Mouse (Mus musculus) embryonic facial prominence, embryonic 10.5 days (tissue): ENCODE measurements at regions not wholly inside any gene's neighbourhood (a gene's known extent, or its start where the extent isn't known, plus 50 kb on each side); places are given as distances from the start of the nearest gene placed in this dataset.

Experiments
- DNase-seq: peaks from one replicate; pipeline ENCODE4 v3.0.0-alpha.2; 2017; ENCODE audit warnings: low spot score
- H3K27ac ChIP-seq: fragments of 300-500 bp; sonication (generic); replicated peaks from 2 replicates; pipeline ENCODE4 v1.5.1; 2016; ENCODE audit warnings: mild to moderate bottlenecking
- H3K27me3 ChIP-seq: fragments of 300-500 bp; sonication (generic); replicated peaks from 2 replicates; pipeline ENCODE4 v1.6.1; 2016; ENCODE audit warnings: low read depth, mild to moderate bottlenecking; ENCODE audit not compliant: poor library complexity, severe bottlenecking
- H3K36me3 ChIP-seq: fragments of 300-500 bp; sonication (generic); replicated peaks from 2 replicates; pipeline ENCODE4 v1.6.1; 2016; ENCODE audit warnings: mild to moderate bottlenecking, moderate library complexity
- H3K4me1 ChIP-seq: fragments of 300-500 bp; sonication (generic); 2 replicates; pipeline ENCODE4 v1.6.1; 2016
- H3K4me3 ChIP-seq: fragments of 300-500 bp; sonication (generic); 2 replicates; pipeline ENCODE4 v1.5.1; 2016; ENCODE audit warnings: mild to moderate bottlenecking, moderate library complexity
- H3K9me3 ChIP-seq: fragments of 300-500 bp; sonication (generic); 2 replicates; pipeline ENCODE4 v1.6.1; 2016; ENCODE audit warnings: mild to moderate bottlenecking
- WGBS: fragments of 180-500 bp; shearing (Covaris S2); methylation state at CpG from one replicate; pipeline ENCODE4 v1.1.7; 2016; 5-methylcytosine and 5-hydroxymethylcytosine counted together

DNA sequence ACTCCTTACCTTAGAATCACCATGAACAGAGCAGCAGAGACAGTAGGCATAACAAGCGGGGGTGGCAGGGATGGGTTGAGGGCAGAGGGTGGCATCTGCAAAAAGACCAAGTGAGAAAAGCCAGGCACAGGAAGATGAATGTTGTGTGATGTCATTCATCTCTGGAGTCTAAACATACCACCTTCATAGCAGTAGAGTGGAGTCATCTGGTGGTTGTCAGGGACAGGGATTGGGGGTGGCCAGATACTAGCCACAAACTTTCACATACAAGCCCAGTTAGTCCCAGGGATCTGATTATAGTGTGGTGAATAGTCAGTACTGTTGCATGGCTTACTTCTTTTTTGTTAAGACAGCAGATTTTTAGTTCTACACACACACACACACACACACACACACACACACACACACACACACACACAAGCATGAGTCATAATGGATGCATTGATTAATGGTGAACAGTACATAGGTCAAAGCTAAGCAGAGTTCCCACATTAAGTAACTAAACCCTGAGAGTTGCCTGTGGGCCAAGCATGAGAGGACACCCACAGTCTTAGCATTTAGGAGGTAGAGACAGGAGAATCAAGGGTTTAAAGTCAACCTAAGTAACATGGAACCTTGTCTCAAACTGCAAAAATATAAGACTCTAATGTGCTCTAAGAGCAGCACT is 173.1 kb downstream of the Ptger3 start:
- no peak for DNase-seq
- Histone ChIP-seq H3K9me3 (no peaks in the 10 kb centered on the region), H3K27me3 (no peaks in the 10 kb centered on the region), H3K36me3 (no peaks in the 10 kb centered on the region), H3K27ac (no peak overlapping the region), H3K4me1 (no peaks in the 10 kb centered on the region), H3K4me3 (no peak overlapping the region)
- WGBS, result 90% methylated on average over 1 of the region's 1 CpGs

DNA sequence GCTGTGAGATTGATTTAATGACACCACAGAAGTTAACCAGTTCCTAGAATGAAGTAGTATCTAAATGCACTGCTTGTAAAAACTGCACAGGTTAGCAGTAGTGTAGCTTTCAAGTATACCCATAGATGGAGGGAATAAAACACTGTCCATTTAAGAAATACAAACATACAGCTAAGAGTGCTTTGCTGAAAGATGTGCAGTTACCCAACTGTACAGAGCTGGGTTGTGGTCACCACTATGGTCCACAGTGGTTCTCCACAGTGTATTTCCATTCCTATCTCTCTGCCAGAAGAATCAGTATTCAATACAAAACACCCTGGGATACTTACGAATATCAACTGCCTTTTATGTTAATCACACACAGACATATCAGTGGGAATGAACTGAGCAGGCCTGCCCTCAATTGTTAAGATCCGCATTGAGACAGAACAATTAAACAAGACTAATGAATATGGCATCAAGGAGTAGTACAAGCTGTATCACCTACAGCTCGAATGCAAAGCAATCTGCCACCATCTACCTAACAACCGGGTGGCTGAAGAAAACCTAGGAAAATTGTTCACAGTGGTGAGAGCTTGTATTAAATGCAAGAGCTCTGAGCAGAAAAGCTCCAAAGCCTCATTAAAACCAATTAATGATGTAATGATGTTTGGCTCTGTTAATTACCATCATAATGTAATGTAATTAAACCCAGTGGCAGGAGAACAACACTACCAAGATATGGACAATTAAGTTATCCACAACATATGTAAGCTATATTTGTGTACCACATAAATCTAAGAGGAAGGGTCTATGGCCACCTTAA is 165.6 kb downstream of the Ptger3 start:
- DNase-seq, result no peak
- H3K27me3 ChIP-seq, result no peaks in the 10 kb centered on the region
- no peaks in the 10 kb centered on the region; the same call in 1 of the 2 replicates for H3K4me1 ChIP-seq
- H3K4me3 ChIP-seq, result no peak overlapping the region
- no peaks in the 10 kb centered on the region for H3K9me3 ChIP-seq
- 82% methylated on average over 4 of the region's 4 CpGs for WGBS
- H3K27ac ChIP-seq, result no peak overlapping the region
- no peaks in the 10 kb centered on the region for H3K36me3 ChIP-seq

DNA sequence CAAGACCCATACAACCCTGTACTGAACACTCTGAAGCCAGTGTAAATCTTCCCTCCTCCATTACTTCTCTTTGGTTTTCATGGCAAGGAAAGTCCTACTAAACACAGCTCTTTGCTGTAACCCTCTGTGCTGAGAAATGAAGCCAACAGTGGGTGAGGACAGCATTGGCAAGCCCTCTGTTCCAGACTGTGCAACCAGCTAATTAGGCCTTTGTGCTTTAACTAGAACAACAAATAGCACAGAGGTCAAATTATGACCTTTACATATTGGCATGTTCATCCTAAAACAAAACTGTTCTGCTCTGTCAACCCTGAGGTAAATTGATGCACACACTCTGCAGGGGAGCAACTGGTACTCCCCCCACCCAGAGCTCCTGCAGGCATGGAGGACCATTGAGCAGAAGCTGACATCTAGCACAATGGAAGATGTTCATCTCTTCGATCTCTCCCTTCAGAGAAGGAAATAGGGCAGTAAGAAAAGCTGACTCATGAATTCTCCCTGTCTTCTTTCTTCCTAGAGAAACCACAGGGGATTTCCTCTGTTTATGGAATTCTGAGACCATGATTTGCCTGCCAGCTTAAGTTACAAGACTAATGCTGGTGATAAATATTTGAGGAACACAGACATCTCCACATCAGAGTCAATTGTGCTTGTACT is 163.1 kb downstream of the Ptger3 start:
- WGBS, result 32% methylated on average over 1 of the region's 1 CpGs
- Histone ChIP-seq H3K36me3 (no peaks in the 10 kb centered on the region), H3K4me3 (no peak overlapping the region), H3K9me3 (no peaks in the 10 kb centered on the region), H3K4me1 (no peaks in the 10 kb centered on the region; the same call in 1 of the 2 replicates), H3K27me3 (no peaks in the 10 kb centered on the region), H3K27ac (no peak overlapping the region)
- no peak for DNase-seq

DNA sequence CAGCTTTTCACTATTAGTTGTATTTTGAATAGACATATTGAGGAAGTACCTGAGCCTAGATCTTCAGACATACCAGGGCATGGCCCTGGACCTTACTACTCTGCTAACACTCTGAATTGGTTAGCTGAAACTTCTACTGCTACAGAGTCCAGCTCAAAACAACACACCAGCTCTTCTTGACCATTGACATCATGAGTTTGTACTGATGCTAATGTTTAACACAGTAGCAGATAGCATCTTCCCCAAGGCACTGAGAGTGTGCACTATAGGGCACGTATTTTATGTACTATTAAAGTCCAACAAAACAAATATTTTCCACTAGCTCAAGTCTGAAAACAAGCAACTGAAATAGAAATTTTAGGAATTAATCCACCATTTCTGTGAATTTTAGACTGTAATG is 157.8 kb downstream of the Ptger3 start:
- H3K4me3 ChIP-seq, result no peak overlapping the region
- H3K4me1 ChIP-seq, result no peaks in the 10 kb centered on the region
- no peaks in the 10 kb centered on the region for H3K9me3 ChIP-seq
- H3K27me3 ChIP-seq, result no peaks in the 10 kb centered on the region
- DNase-seq, result no peak
- no peak overlapping the region for H3K27ac ChIP-seq
- whole genome bisulfite sequencing, result 78% methylated on average over 1 of the region's 1 CpGs
- no peaks in the 10 kb centered on the region for H3K36me3 ChIP-seq

DNA sequence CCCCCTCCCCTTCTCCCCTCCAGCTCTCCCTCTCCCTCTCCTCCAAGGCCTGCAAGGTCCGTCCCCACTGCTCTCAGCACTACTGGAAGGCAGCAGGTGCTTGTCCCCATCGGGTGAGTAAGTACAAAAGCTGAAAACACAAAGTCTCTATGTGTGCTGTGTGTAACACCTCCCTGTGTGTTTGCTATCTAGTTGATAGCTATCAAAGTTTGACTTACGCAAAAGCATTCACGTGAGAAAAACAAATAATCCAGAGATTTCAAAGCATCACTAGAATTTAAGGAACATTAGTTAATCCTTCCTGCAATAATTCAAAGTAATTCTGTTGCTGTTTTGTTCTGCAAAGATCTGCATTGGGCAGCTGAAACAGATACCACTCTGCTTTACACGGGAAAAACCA is 156.5 kb downstream of the Ptger3 start:
- Histone ChIP-seq H3K4me3 (no peak overlapping the region), H3K9me3 (no peaks in the 10 kb centered on the region), H3K36me3 (no peaks in the 10 kb centered on the region), H3K4me1 (no peaks in the 10 kb centered on the region), H3K27me3 (0 out of 2 replicates have a peak, but pooled peaks cover 7% of the 10 kb centered on the region), H3K27ac (no peak overlapping the region)
- DNase-seq, result no peak
- WGBS, result 74% methylated on average over 5 of the region's 5 CpGs

DNA sequence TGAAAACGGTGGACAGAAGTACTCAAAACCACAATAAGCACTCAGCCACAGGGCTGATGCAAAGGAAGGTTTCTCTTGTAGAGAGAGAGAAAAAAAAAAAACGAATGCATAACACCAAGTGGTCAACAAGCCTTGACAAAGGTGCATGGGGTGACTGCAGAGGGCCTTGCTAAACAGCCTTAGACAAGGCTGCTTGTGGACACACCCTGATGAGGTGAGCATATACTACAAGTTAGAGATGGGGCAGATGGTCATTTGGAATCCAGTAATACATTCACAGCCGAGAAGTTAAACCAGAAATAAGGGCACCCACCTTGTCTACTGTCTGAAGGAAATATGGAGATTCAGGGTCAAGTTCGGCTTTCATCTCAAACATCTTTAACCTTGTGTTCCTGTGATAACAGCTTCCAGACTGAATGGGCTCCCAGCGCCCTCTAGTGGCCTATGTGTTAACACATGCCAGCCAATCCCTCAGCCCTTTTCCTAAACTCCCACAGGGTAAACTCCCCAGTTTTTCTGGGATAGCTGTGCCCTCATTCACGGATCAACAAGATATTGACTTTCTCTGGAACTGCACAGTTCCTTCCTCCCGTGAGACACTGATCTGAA is 150.7 kb downstream of the Ptger3 start:
- WGBS, result 24% methylated on average over 7 of the region's 7 CpGs

DNA sequence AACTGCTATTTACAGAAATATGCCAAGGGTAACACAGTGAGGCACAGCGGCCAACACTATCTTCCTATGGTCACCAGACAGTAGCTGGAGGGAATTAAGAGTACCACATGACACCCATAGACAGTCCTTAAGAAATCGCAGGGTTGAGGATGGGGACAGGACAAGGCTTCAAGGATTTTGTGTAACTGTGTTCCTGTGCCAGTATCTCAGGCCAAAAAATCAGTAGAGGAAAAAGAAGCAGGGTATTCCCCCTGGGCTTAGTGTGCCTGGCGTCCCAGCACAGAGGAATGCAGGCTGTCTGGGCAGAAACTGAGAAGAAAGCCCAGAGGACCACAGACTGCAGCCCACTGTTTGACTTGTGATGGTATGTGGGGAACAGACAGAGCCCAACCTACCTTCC is 147.3 kb downstream of the Ptger3 start:
- no peak overlapping the region for H3K27ac ChIP-seq
- WGBS, result 76% methylated on average over 3 of the region's 3 CpGs
- no peaks in the 10 kb centered on the region for H3K4me1 ChIP-seq
- DNase-seq, result no peak
- no peaks in the 10 kb centered on the region for H3K9me3 ChIP-seq
- no peak overlapping the region for H3K4me3 ChIP-seq
- 0 out of 2 replicates have a peak, but pooled peaks cover 14% of the 10 kb centered on the region for H3K27me3 ChIP-seq
- H3K36me3 ChIP-seq, result no peaks in the 10 kb centered on the region

More for the DNA sequence above, 150.7 kb downstream of the Ptger3 start:
- Histone ChIP-seq H3K4me1 (no peaks in the 10 kb centered on the region), H3K27ac (no peak overlapping the region), H3K4me3 (no peak overlapping the region), H3K36me3 (no peaks in the 10 kb centered on the region), H3K9me3 (no peaks in the 10 kb centered on the region), H3K27me3 (0 out of 2 replicates have a peak, but pooled peaks cover 14% of the 10 kb centered on the region)
- peak; percentile 72 for DNase-seq

DNA sequence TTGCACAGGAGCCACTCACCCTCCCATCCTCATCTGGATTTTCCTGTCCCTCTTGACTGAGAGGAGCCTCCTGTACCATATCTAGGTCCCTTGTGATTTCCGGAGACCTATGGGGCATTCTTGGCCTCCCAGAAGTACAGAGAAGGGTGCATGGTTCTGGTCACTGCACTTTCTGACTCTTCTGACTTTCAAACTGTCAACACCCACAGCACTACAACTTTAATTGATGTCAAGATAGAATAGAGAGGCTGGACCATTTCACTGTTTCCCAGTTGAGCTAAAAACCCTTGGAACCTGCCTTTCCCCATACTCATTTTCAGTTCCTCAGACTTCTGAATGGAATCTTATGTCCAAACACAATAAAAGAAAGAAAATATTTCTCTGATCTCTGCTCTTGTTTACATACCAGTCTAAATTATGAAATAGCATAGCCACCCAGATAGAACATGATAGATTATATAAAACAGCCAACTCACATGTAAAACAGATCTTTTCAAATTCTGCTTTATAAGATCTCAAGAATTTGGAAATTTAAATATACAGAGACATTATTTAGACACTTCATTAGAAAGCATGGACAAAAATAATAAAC is 144.2 kb downstream of the Ptger3 start:
- Histone ChIP-seq H3K36me3 (no peaks in the 10 kb centered on the region), H3K27ac (no peak overlapping the region), H3K9me3 (no peaks in the 10 kb centered on the region), H3K4me3 (no peak overlapping the region), H3K27me3 (0 out of 2 replicates have a peak, but pooled peaks cover 4% of the 10 kb centered on the region), H3K4me1 (no peaks in the 10 kb centered on the region)
- DNase-seq, result no peak
- WGBS, result 95% methylated on average over 1 of the region's 1 CpGs

DNA sequence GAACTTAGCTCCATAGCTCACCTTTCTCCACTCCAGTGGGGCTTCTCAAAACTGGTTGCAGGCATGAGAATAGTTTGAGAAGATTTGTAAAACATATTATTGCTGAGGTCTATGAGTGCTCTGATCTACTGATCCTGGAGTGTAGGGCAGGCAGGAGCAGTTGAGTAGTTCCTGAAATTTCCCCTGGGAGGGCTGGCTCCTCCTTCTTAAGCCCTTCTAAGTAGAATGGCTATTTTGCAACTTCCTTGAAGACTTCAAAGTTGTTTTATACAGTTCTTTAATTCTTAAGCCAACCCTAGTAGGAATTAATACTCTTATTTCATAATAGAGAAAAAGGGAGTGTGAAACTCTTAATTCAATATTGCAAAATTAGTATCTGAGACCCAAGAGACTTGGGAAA is 133.3 kb downstream of the Ptger3 start:
- Histone ChIP-seq H3K36me3 (no peaks in the 10 kb centered on the region), H3K9me3 (no peaks in the 10 kb centered on the region), H3K4me3 (no peak overlapping the region), H3K27me3 (no peaks in the 10 kb centered on the region), H3K27ac (no peak overlapping the region), H3K4me1 (no peaks in the 10 kb centered on the region)
- DNase-seq, result no peak

DNA sequence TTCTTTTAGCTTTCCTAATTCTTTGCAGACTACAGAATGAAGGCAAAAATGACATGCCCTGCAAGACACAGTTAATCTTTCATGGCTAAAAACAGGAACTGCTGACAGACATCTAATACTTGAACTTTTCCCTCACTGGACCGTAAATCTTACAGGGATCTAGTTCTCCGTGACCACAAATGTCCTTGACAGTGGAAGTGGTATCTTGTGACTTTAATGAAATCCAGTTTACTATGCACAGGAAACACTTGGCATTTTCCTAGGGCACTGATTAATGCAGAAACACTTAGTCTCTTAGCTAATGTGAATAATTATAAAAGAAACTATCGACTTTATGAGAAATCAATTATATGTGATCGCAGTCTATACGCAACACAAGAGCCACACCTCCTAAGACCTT is 131.8 kb downstream of the Ptger3 start:
- H3K27ac ChIP-seq, result no peak overlapping the region
- 90% methylated on average over 5 of the region's 5 CpGs for WGBS
- H3K36me3 ChIP-seq, result no peaks in the 10 kb centered on the region
- no peaks in the 10 kb centered on the region for H3K4me1 ChIP-seq
- no peak for DNase-seq
- H3K9me3 ChIP-seq, result no peaks in the 10 kb centered on the region
- H3K4me3 ChIP-seq, result no peak overlapping the region
- H3K27me3 ChIP-seq, result no peaks in the 10 kb centered on the region

DNA sequence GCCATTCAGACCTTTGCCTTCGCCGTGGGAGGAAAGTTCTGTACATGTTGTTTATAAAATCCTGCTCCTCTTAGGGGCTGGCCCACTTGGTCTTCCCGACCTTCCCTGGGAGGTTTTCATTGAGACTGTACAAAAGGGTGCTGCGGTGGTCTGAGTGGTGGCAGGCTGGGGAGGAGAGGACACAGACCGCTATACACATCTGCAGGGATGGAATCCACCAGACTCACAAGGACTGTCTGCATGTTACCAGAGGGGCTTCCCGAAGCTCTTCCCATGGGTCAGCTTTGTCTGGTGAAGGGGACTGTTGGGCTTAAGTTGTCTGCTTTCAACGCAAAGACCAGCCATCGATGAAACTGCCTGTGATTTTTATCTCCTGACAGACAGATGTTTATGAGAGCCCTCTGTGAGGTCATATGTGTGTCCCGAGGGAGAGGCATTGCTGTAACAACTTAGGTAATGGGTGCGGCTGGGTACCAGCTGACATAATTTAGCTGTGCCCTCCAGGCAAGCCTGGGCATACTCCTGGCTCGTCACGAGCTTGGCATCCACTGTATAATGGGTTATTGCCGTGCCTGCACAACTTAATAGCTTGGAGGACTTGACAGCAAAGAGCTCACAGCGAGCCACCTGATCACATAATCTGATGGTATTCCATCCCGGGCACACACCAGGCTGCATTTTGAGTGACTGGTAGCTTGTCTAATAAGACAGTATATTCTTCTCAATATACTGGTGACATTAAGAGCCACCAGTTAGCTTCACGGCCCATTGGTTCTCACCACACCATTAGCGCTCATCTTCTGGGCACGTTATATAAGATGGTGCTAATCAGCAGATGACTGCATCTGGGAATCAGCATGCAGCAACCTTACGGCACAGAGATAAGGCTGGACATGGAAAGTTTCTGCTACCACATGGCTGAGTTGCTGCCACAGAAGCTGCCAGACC is 128.7 kb downstream of the Ptger3 start:
- no peak overlapping the region for H3K27ac ChIP-seq
- H3K36me3 ChIP-seq, result no peaks in the 10 kb centered on the region
- WGBS, result 84% methylated on average over 19 of the region's 19 CpGs
- no peaks in the 10 kb centered on the region for H3K27me3 ChIP-seq
- no peak overlapping the region for H3K4me3 ChIP-seq
- H3K9me3 ChIP-seq, result no peaks in the 10 kb centered on the region
- no peaks in the 10 kb centered on the region for H3K4me1 ChIP-seq
- no peak for DNase-seq
